Mouse (Mus musculus) adrenal gland, adult 18-20 months (tissue): Measurements from ENCODE around the gene Jsrp1. TPM values are rescaled to one million over a fixed set of nuclear protein-coding genes. Genes with fewer than 3 reads are reported as not detected.
A peak's percentile ranks its signal among the peaks of the same experiment; 100 is the strongest.

Experiments used
- DNase-seq, 2 experiments: peaks; one replicate each; pipeline ENCODE4 v3.0.0; 2021 to 2022; ENCODE audit warnings: low spot score in 2 of 2
- total RNA-seq, 2 experiments: library from RNA; stranded (reverse); gene quantifications; 1 replicate in 1 of 2; 2 replicates in 1 of 2; pipeline ENCODE4 v1.2.3; 2021

The Jsrp1 gene
- total RNA-seq, 2 experiments from 2014 or later, result 4.0 to 7.3 TPM

DNA sequence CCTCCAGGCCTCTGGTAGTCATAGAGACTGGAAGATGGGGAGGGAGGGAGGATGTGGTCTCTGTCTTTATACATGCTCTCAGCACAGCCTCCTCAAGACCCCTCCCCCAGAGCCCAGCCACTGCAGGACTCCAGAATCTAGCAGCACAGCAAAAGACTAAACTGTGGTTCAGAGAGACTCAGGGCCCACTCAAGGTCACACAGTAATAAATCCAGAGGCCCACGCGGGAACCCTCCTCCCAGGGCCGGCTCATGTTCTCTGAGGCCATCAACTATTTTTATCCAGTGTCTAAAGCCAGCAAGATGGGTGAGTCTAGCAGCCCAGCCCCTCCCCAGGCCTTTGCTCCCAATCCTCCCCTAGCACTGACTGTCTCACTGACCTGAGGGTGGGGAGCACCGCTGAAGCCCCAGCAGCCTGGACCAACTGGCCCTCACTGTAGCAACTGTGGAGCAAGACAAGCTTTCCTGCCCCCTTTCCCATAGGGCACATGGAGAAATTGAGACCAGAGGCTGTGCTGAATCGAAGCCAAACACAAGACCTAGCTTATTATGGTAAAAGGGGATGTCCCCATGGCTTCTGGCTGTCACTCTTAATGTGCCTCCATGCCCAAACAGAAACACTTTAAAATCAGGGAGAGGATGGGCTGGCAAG lies 782 bp downstream of the Jsrp1 start:
- no peak for DNase-seq

DNA sequence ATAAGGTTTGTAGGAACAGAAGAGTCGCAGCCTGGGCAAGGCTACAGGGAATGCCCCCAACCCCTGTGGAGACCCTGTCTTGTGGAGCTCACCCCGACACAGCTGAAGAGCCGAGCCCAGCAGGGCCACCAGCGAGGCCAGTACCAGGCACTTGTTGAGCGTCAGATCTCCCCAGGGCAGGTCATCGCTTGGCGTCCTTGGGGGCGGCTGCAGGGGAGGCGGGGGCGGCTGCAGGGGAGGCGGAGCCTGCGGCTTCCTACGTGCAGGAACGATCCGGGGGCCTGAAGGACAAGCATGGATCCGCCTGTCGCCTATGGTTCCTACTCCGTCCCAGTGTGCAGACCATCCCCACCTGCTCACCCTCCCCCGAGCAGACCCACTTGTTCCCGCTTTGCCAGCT lies 3.2 kb downstream of the Jsrp1 start:
- peak in 1 of 2 experiments; percentile 66 for DNase-seq

DNA sequence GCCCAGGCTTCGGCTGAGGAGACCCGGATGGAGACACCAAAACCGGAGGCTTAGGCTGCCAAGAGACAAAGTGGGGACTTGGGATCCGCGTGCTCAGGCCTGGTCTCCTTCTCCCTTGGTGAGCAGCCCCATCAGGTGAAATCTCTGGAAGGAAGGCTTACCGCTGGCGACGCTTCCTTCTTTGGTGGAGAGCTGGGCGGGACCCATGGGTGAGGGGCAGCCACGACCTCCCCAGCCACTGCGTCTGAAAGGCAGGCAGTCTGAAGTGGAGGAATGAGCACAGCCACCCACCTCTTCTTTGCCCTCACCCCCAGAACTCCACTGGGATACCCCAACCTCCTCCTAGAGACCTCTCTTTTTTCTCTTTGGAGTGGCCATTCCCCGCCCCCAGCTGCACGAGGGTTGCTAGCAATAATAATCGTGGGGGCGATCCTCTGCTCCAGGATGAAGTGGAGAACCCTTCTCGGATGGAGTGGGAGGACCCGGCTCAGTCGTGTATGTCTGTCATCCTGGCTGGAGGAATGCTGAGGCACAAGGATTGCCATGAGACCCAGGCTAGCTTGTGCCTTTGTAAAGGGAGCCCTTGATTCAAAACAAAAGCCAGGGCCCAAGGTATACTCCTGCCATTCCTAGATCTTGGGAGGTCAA lies 4.2 kb downstream of the Jsrp1 start:
- no peak for DNase-seq

DNA sequence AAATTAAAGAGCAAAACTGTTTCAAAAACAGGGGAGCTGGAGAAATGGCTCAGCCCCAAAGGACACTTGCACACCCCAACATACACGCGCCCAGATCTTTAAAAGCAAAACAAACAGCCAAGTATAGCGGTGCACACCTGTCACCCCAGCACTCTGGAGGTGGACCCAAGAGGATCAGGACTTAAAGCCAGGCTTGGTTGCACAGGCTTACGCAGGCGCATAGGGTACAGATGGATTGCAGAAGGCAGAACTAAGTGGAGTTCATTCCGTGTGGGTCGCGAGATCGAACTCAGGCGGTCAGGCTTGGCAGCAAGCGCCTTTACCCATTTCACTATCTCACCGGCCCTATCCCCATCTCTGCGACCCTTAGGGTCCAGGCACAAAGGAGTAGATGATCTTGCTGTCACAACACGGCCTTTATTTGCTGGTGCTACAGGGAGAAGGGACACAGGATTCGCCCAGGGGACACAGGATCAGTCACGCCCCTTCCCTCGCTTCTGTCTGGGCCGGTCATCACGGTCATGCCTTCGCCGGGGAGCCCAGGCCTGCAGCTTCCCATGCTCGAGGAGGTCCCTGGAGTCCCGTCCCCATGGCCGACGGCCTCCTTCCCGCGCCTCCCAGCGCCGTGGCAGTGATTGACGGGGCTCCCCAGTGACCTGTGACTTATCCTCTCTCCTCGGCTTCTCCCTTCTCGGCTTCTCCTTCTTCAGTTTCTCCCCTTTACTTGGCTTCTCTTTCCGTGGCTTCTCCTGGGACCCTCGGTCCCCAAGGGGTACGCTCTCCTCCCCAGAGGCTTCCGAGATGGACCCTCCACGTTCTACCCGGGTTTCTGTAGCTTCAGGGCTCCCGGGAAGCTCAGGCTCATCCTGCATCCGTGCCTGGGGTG lies 5.0 kb downstream of the Jsrp1 start:
- DNase-seq, result no peak

DNA sequence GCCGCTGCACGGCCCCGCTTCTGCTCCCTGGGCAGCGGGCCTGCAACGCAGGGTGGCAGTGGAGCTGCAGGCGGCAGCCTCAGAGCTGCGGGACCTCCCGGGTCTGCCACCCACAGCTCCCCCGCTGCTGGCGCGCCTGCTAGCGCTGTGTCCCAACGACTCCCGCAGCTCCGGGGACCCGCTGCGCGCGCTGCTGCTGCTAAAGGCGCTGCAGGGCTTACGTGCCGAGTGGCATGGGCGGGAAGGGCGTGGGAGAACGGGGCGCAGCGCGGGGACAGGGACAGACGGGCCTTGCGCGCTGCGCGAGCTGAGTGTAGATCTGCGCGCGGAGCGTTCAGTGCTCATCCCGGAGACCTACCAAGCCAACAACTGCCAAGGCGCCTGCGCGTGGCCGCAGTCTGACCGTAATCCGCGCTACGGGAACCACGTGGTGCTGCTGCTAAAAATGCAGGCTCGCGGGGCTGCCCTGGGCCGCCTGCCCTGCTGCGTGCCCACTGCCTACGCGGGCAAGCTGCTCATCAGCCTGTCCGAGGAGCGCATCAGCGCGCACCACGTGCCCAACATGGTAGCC lies 6.2 kb downstream of the Jsrp1 start:
- DNase-seq, result peak; percentile 65 to 72

DNA sequence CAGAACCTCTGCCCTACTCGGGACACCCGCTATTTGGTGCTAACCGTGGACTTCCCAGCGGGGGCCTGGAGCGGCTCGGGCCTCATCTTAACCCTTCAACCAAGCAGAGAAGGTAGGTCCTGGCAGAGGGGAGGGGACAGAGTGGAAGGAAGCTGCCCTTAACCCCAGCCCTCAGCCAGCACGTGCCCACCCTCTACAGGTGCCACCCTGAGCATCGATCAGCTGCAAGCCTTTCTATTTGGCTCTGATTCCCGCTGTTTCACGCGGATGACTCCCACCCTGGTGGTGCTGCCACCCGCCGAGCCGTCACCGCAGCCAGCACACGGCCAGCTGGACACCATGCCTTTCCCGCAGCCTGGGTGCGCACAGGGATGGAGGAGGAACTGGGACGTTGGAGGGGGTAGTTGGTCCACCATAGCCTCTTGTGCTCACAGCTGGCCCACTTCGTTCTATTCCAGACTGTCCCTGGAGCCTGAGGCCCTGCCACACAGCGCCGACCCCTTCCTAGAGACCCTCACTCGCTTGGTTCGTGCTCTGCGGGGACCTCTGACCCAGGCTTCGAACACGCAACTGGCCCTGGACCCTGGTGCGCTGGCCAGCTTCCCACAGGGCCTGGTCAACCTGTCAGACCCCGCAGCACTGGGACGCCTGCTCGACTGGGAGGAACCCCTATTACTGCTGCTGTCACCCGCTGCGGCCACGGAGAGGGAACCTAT lies 6.8 kb downstream of the Jsrp1 start:
- DNase-seq, result no peak

DNA sequence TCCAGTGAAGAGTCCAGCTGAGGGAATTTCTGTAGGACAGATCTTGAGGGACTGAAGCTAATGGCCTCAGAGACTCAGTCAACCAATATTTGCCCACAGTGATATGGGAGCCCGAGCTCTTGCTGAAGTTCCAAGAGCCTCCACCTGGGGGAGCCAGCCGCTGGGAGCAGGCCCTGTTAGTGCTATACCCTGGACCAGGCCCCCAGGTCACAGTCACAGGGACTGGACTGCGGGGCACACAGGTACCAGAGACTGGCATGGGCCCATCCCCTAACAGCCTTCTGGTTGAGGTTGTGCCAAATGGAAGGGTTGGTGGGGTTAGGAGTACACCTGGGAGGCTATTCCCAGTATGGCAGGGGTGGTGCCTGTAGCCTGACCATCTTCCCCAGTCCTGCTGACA lies 7.4 kb downstream of the Jsrp1 start:
- DNase-seq, result peak; percentile 75 to 77

DNA sequence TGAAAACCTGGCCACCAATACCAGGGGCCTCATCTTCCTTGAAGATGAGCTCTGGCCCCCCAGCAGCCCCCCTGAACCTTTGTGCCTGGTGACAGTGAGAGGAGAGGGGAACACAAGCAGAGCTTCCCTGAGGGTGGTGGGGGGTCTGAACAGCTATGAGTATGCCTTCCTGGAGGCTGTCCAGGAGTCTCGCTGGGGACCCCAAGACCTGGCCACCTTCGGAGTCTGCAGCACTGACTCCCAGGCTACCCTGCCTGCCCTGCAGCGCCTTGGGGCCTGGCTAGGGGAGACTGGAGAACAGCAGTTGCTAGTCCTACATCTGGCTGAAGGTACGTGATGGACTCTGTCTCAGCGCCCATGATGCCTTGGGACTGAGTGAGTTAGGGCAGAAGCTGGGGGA lies 8.0 kb downstream of the Jsrp1 start:
- DNase-seq, result no peak

DNA sequence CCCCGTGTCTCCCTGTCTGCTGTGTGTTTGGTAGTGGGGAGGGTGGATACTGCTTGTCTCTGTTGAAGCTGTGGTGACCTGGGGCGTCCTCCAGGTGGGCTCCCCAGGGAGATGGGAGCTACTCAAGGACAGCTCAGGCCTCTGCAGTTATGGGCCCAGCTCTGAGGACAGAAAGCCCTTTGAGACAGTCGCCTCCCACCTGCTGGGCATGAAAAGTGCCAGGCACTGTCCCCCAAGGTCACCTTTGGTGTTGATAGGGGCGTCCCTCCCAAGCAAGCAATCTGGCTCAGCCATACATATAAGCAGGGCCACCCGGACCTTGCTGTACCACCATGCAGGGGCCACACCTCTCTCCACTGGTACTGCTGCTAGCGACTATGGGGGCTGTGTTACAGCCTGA lies 8.4 kb downstream of the Jsrp1 start, which contains the start of gene Amh:
Gene Amh, plus strand, starts transcription at position 328 of the 400 bp plus-strand sequence.
- no peak for DNase-seq

DNA sequence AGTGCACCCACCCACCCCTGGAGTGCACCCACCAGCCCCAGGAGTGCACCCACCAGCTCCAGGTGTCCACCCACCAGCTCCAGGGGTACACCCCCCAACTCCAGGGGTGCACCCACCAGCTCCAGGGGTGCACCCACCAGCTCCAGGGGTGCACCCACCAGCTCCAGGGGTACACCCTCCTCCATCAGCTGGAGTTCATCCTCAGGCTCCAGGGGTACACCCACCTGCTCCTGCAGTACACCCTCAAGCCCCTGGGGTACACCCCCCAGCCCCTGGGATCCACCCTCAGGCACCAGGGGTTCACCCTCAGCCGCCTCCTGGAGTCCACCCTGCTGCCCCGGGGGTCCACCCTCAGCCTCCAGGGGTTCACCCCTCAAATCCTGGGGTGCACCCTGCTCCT lies 9.0 kb downstream of the Jsrp1 start:
- DNase-seq, result no peak

DNA sequence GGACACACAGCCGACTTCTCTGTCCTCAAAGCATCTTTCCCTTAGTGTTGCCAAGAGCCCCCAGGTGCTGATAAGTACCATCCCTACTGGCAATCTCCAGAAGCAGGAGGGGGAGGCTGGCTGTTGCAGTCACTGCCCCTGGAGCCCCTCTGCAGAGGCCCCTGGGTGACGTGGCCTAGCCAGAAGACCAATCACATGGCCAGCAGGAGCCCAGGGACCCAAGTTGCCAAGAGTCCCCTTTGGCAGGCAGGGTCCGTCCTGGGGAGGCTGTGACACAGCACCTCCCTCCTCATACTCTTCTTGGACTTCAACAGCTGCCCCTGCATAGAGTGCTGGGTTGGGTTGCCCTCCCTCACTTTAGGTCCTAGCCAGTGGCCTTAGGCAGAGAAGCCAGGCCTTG lies 10.3 kb downstream of the Jsrp1 start:
- no peak for DNase-seq

DNA sequence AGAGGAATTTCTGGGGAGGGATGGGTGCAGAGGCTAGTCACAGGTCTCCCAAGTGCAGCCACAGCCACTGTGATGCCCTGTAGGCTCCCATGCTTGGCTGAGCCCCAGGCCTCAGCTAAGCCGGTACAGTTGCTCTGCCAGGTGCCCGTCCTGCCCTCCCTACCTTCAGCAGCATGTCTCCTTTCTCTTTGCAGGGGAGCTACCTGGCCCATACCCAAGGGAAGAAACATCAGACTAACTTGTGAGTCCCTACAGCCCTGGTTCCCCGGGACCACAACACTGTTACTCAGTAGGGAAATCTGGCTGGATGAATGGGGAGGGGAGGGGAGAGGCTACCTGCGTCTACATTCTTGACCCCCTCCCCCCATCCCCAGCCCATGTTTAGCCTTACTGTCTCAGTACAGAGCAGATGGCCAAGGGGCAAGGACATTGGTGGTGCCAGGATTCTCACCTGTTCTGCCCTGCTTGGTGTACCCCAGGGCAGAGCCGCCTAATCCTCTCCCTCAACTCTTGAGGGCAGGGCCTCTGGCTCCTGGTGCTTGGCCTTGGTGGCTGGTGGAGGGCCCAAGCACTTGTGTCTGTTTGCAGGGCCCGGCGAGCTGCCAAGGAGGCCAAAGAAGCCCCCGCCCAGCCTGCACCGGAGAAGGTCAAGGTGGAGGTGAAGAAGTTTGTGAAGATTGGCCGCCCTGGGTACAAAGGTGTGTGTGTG lies 10.9 kb downstream of the Jsrp1 start:
- DNase-seq, result no peak

DNA sequence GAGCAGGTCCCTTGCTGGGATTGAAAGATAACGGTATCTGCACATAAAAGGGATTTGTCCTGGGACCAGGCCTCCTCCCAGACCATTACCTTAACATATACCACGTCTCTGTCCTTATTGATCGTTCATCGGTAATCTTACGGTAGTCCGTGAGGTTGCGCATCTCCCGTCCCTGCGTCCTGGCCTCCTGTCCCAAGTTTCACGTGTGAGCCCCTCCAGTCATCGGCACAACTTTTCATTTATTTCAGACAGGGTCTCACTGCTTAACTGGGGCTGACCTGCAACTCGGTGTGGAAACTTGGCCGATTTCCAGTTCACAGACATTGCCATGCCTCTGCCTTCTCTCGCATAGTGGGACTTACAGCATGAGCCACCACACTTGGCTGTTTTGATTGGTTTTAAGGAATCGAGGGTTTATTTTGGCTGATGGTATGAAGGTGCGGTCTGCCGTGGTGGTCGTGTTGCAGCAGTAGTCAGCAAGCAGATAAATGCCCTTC lies 14.2 kb downstream of the Jsrp1 start:
- no peak for DNase-seq

DNA sequence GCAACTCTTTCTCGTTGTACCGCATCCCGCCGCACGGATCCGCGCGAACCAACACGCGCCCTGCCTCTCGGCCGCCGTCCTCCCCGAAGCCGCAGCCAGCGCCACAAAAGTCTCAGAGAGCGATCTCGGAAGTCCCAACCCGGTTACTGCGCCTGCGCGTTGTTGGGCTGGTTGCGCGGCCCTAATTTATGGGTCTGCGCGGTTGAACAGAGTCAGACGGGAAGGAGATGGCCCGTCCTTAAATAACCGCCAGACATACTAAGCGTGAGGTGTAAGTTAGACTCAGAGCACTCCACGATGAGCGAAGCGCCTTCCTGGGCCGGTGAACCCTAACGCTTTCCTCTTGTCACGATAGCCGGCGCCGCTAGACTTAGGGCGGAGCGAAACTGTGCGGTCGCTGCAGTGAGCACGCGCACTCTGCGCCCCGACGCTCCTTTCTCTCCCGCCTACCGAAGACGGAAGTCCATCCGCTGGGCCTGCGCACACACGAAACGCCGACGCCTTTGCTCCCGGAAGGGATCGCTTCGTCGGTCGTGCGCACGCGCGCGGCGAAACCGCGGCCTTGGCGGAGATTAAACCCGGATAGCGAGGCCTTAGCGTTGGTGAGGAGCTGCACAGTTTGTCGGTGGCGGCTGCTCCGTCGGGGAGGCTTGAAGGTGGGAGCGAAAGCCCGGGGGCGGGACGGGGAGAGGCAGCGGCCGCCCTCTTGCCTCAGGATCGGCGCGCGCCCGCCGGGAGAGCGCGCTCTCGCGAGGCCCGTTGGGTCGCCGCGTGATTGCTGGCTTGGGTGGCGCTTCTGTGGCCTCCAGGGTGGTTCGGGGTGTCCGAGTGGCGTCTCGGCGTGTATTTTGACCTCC lies 14.9 kb downstream of the Jsrp1 start, which contains the start of the genes Sf3a2 and Plekhj1:
Gene Sf3a2, plus strand, starts transcription at position 49 of the 857 bp plus-strand sequence.
Gene Plekhj1, minus strand, starts transcription at position 477 of the 857 bp plus-strand sequence.
- DNase-seq, result peak; percentile 97

DNA sequence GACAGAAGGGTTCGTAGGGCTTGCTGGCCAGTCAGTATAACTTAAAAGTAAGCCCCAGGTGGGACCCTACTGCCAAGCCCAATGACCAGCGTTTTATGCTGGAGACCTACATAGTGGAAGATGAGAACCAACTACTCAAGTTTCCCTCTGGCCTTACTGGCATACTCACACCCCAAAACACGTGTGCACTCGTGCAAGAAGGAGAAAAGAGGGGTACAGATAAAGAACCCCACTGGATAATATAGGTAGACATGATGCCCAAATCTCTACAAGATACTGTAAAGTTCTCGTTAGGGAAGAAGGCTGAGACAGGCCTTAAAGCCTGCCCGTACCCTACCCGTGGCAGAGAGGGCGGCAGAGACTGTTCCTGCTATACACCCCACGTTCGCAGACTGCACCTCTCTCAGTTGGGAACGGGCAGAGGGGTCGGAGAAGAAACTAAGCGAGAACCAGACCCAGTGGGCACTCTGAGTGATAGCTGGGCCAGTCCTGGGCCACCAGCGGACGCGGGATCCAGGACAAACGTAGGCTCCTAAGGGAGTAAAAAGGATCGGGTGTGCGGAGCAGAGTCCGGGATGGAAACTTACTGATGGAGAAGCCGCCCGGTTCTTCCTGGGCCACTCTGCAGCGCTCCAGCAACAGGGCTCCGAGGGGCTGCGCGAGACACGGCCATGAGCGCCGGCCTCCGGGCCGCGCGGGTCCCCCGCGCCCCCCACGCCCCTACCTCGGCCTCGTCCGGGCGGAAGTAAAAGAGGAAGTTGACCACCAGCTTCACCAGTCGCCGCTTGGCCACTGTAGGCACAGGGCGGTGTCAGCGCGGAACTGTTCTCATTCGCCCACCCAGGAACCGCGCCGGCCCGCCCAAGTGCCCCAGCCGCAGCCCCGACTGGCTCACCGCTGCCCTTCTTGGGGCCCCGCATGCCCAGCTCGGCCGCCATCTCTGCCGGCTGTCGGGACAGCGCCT lies 15.8 kb downstream of the Jsrp1 start:
- DNase-seq, result no peak

DNA sequence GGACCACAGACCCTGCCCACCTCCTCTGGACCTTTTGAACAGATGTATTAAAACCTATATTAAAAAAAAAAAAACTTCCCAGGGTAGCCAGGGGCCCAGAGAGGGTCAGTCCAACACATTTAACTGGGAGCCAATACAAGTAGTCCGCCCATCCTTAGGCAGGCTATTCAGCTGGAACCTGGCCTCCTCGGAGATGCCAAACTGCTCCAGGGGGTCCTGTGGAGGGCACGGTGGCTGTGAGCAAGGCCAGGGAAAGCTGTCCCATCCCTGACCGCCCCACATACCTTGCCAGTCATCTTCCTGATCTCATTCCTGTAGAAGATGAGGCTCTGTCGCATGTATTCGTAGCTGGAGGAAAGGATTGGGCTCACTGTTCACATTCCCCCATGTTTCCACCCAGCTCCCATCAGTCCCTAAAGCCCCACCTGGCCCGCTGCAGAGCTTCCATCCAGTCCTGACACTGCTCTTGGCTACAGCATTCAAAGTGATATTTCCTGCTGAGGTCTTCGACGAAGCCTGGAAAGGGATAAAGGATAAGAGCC lies 16.9 kb downstream of the Jsrp1 start:
- no peak for DNase-seq

DNA sequence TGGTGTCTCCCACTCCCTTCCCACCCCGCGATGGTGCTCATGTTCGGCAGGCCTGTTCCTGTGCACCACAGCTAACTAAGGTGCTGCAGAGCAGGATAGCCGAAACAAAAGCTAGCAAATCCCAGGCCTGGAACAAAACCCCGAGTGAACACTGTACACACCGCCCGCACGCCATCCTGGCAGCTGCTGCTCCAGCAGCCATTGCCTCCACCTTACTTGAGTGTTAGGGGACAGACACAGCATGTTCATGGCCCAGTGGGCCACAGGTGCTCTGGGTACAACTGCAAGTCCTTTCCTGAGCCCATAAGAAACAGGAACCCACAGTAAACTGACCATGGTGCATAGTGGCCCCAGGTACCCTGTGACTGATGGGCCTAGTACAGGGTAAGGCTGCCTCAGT lies 18.5 kb downstream of the Jsrp1 start:
- no peak for DNase-seq

DNA sequence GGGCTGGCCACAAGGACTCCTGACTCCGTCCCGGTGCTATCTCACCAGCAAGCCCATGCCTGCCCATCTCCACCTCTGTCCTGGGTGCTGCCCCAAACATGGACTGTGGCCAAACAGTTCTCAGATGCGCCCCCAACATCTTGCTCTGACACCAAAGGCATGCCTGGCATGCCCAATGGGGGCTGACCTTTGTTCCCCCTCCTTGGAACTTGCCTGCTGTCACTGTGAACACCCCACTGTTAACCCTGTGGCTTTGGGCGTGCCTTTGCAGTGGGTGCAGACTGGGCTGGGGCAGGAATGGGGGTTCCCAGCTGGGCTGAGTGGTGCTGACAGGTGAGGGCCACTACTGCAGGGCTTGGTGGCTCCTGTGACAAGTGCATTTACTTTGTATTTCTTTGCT lies 19.5 kb downstream of the Jsrp1 start:
- DNase-seq, result no peak
